8 mouse cellular contexts compared by ENCODE assay signal in the genomic region with DNA sequence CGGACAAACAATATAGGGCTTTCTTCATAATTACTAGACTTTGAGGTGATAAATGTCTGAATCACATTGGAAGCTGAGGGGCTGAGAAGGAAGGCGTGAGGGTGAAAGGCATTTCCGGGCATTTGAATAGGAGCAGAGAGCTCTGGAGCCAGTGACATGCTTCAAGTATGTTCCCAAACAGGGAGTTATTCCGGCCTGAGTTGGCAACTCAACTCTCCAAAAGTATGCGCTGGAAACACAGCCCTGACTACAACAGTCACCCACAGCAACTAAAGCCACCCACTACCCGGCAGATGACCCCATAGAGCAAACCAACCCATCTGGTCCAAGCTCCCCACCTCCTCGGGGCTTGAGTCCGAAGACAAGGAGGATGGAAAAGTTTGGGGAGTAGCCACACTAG. TPM values are rescaled to one million over a fixed set of nuclear protein-coding genes. Genes with fewer than 3 reads are reported as not detected.
DNase-seq lines count a peak whose midpoint lies in the region; ATAC-seq and TF ChIP-seq lines count a peak whose summit lies in the region.

No protein-coding gene starts in this region.

- H3K9ac ChIP-seq in heart, adult 2 months (ENCODE audit: low read depth, low read length): no peak overlapping the region

- DNase-seq in heart, adult 18-20 months: peak; percentile 6 to 10
- DNase-seq in heart, adult 8-10 months (ENCODE audit: low spot score): no peak
- peak; percentile 6 to 16 for DNase-seq in heart, adult 2 months
- no peak for DNase-seq in limb, embryonic 10.5 days (ENCODE audit: low spot score)
- DNase-seq in left cerebral cortex, adult 9 months (ENCODE audit: low spot score in 2 of 2): no peak
- DNase-seq in left cerebral cortex, adult 2 months (ENCODE audit: extremely low spot score in 1 of 2, low spot score in 2 of 2): no peak

- H3K4me1 ChIP-seq in heart, adult 2 months (ENCODE audit: control insufficient read depth, insufficient read depth, low read length): no peaks in the 10 kb centered on the region
- H3K4me1 ChIP-seq in limb, embryonic 10.5 days: peaks cover 7% of the 10 kb centered on the region

- peak overlapping the region; percentile 90 for H3K4me2 ChIP-seq in myocyte (ENCODE audit: low read depth)

- no peak for TF ChIP-seq POLR2A in heart, adult 2 months (IDR thresholded peaks at IDR 0.05; ENCODE audit: insufficient read depth, low read depth, low read length)
- no peak for TF ChIP-seq POLR2A in myocyte (IDR thresholded peaks at IDR 0.05; ENCODE audit: insufficient read length, low read depth)

- no peak for TF ChIP-seq EP300 in heart, adult 2 months (IDR thresholded peaks at IDR 0.05; ENCODE audit: insufficient read depth, low read depth, low read length)

- H3K27me3 ChIP-seq in heart, adult 2 months (ENCODE audit: control insufficient read depth, insufficient read depth, low read length): no peaks in the 10 kb centered on the region; the same call in 1 of the 2 replicates
- peaks cover 38% of the 10 kb centered on the region for H3K27me3 ChIP-seq in limb, embryonic 10.5 days (ENCODE audit: low read depth, poor library complexity, severe bottlenecking)
- H3K27me3 ChIP-seq in myocyte (ENCODE audit: control insufficient read depth, insufficient read depth, insufficient read length): no peaks in the 10 kb centered on the region

- 24% methylated on average over 8 of the region's 8 CpGs for WGBS in heart, adult 2 months
- WGBS in limb, embryonic 10.5 days: 38% methylated on average over 8 of the region's 8 CpGs

- H3K79me2 ChIP-seq in heart, adult 2 months (replicated peaks; ENCODE audit: control insufficient read depth, insufficient read depth, low read length): no peaks in the 10 kb centered on the region
- peaks cover 60% of the 10 kb centered on the region for H3K79me2 ChIP-seq in myocyte (ENCODE audit: control insufficient read depth, insufficient read depth)

- no peak overlapping the region for H3K27ac ChIP-seq in heart, adult 2 months
- H3K27ac ChIP-seq in limb, embryonic 10.5 days: no peak overlapping the region
- H3K27ac ChIP-seq in left cerebral cortex, adult 2 months: no peak overlapping the region

- intact Hi-C loops in heart, adult 2 months (cut with DNase I): no loop called here
- intact Hi-C loops in left cerebral cortex, adult 2 months (cut with DNase I): no loop called here

- no peak for ATAC-seq in erythroid progenitor cell, adult 5-6 weeks (replicated peaks; ENCODE audit: low FRiP score, poor library complexity, severe bottlenecking)

- no peak for TF ChIP-seq CTCF in heart, adult 2 months (IDR thresholded peaks at IDR 0.05)
- no peak for TF ChIP-seq CTCF in left cerebral cortex, adult 2 months (IDR thresholded peaks at IDR 0.05)

- H3K36me3 ChIP-seq in heart, adult 2 months (ENCODE audit: control insufficient read depth, insufficient read depth, low read length): no peaks in the 10 kb centered on the region
- H3K36me3 ChIP-seq in limb, embryonic 10.5 days: no peaks in the 10 kb centered on the region
- peaks cover 3% of the 10 kb centered on the region for H3K36me3 ChIP-seq in myocyte (ENCODE audit: control insufficient read depth, insufficient read depth)

- H3K4me3 ChIP-seq in heart, adult 2 months: no peak overlapping the region
- peak overlapping the region; percentile 46 for H3K4me3 ChIP-seq in limb, embryonic 10.5 days
- peak overlapping the region; percentile 90 for H3K4me3 ChIP-seq in myocyte
- H3K4me3 ChIP-seq in left cerebral cortex, adult 2 months: no peak overlapping the region

- H3ac ChIP-seq in myocyte (ENCODE audit: control insufficient read depth, insufficient read length): peak overlapping the region; percentile 43

- H3K9me3 ChIP-seq in limb, embryonic 10.5 days (replicated peaks): no peaks in the 10 kb centered on the region

TF ChIP-seq in myocyte, 11 proteins besides CTCF, POLR2A, EP300 and RAD21:
- no peak for TF ChIP-seq REST (IDR thresholded peaks at IDR 0.05; ENCODE audit: insufficient read depth, insufficient read length)
- TF ChIP-seq SRF (IDR thresholded peaks at IDR 0.05; ENCODE audit: control insufficient read depth, insufficient read length, low read depth): no peak
- TF ChIP-seq MYOG (IDR thresholded peaks at IDR 0.05; ENCODE audit: control insufficient read depth in 1 of 3, insufficient read depth in 1 of 3, insufficient read length in 2 of 3, low read depth in 2 of 3): no peak
TF ChIP-seq in myocyte: peak in this region for 0.

RNA-seq across cellular contexts. Expression of a gene that starts 0.4 kb away (rescaled TPM):
- not detected for total RNA-seq in heart, adult 18-20 months (2021)
- under 1 TPM in 2 of 4 experiments, not detected in 2; 0.09 to 0.11 TPM for total RNA-seq in heart, adult 8-10 months (2022)
- under 1 TPM; 0.07 to 0.08 TPM for total RNA-seq in heart, adult 2 months (2021)
- 0.04 and 0.06 TPM in 2 replicates for polyA plus RNA-seq in heart, adult 2 months (2012; rRNA removed)
- not detected in 2 replicates for polyA plus RNA-seq in limb, embryonic 10.5 days (2016; fragmentation: Nextera tagmentation; extraction: Ambion mirVana)
- 1.6 TPM for polyA plus RNA-seq in myocyte (2012; fragmentation: generic; extraction: Trizol)
- not detected in 2 replicates for total RNA-seq in erythroid progenitor cell, adult 5-6 weeks (2015; ENCODE audit: low replicate concordance)
- total RNA-seq in erythroid progenitor cell, adult 5-6 weeks (2017; ENCODE audit: low replicate concordance): not detected in 2 replicates
- total RNA-seq in left cerebral cortex, adult 2 months (2021): not detected

RNA-seq across cellular contexts. Expression of a gene that starts 46.8 kb away (rescaled TPM):
- total RNA-seq in heart, adult 18-20 months (2021): under 1 TPM; 0.26 to 0.62 TPM
- under 1 TPM in 3 of 4 experiments, not detected in 1; 0.26 to 0.35 (median 0.28) TPM for total RNA-seq in heart, adult 8-10 months (2022)
- total RNA-seq in heart, adult 2 months (2021): under 1 TPM; 0.30 to 0.50 TPM
- polyA plus RNA-seq in heart, adult 2 months (2012; rRNA removed): 0.06 TPM in 1 of 2 replicates, not detected in the other
- 0.15 and 0.18 TPM in 2 replicates for polyA plus RNA-seq in limb, embryonic 10.5 days (2016; fragmentation: Nextera tagmentation; extraction: Ambion mirVana)
- 0.08 TPM for polyA plus RNA-seq in myocyte (2012; fragmentation: generic; extraction: Trizol)
- not detected in 2 replicates for total RNA-seq in erythroid progenitor cell, adult 5-6 weeks (2015; ENCODE audit: low replicate concordance)
- total RNA-seq in erythroid progenitor cell, adult 5-6 weeks (2017; ENCODE audit: low replicate concordance): not detected in 2 replicates
- under 1 TPM; 0.18 to 0.26 TPM for total RNA-seq in left cerebral cortex, adult 2 months (2021)

Comparison
In these comparisons a context has a peak if more than half of its experiments do, and no peak if none do; other contexts are left out.
1. DNase-seq: peak in heart, adult 18-20 months (2 of 2) and heart, adult 2 months (2 of 2); none in heart, adult 8-10 months (single experiment), limb, embryonic 10.5 days (single experiment), left cerebral cortex, adult 9 months (0 of 2) and left cerebral cortex, adult 2 months (0 of 2).
2. H3K4me3 ChIP-seq: peak in limb, embryonic 10.5 days (single experiment) and myocyte (single experiment); none in heart, adult 2 months (single experiment) and left cerebral cortex, adult 2 months (single experiment).